Mouse (Mus musculus) brain, adult 10 weeks (tissue): ENCODE results near the gene Rpap2. TPM values are rescaled to one million over a fixed set of nuclear protein-coding genes. Genes with fewer than 3 reads are reported as not detected.

ENCODE experiments used
- polyA plus RNA-seq: library from polyadenylated mRNA; stranded (reverse); fragments of 350-450 nt; fragmentation: Illumina TruSeq; extraction: RNeasy Lipid Tissue Mini Kit (QIAGEN cat#74804); gene quantifications from one replicate; pipeline ENCODE4 v1.2.3, GENCODE M21; 2015; ENCODE audit warnings: low read depth, low replicate concordance

Gene Rpap2
- polyA plus RNA-seq = 27.3 TPM

GRCm38 (mm10) chr5:107597301-107598077 lies at the start of gene Rpap2, which contains the start of gene Glmn:
TSS of gene Rpap2 (plus strand) at chr5:107597373.
TSS of gene Glmn (minus strand) at chr5:107597888.

Other genes starting within 250 kb of the Rpap2 start
- 105 TPM for gene Ephx4, start 194.6 kb upstream of the Rpap2 start, polyA plus RNA-seq
- gene Lpcat2b, start 165.8 kb upstream of the Rpap2 start, polyA plus RNA-seq = not detected
- gene Btbd8, start 159.4 kb upstream of the Rpap2 start, polyA plus RNA-seq = 110 TPM
- gene Gm42669, start 89.8 kb upstream of the Rpap2 start, polyA plus RNA-seq = 0.57 TPM
- 0.98 TPM for gene 1700028K03Rik, start 62.7 kb upstream of the Rpap2 start, polyA plus RNA-seq
- gene Glmn, start 515 bp downstream of the Rpap2 start, polyA plus RNA-seq = 22.5 TPM
- not detected for gene Gfi1, start 128.7 kb downstream of the Rpap2 start, polyA plus RNA-seq
- gene Ube2d2b, start 232.7 kb downstream of the Rpap2 start, polyA plus RNA-seq = not detected